Mouse (Mus musculus) embryonic facial prominence, embryonic 14.5 days (tissue): ENCODE data around the gene Cyb5rl. TPM values are rescaled to one million over a fixed set of nuclear protein-coding genes. Genes with fewer than 3 reads are reported as not detected.

Source experiments
- ATAC-seq: fragments of 200-750 bp; cut with Nextera tagmentation; 2 replicates; pipeline ENCODE4 v1.8.0; 2017; ENCODE audit warnings: low read depth, moderate number of reproducible peaks, moderate TSS enrichment
- DNase-seq: peaks from one replicate; pipeline ENCODE4 v3.0.0-alpha.2; 2015; ENCODE audit warnings: low spot score
- H3K27ac ChIP-seq: fragments of 300-500 bp; sonication (generic); replicated peaks from 2 replicates; pipeline ENCODE4 v1.5.1; 2014; ENCODE audit warnings: low read depth, mild to moderate bottlenecking, low read length, moderate library complexity
- H3K27me3 ChIP-seq: fragments of 300-500 bp; sonication (generic); replicated peaks from 2 replicates; pipeline ENCODE4 v1.6.1; 2014; ENCODE audit warnings: low read length; ENCODE audit not compliant: control insufficient read depth, insufficient read depth
- H3K36me3 ChIP-seq: fragments of 300-500 bp; sonication (generic); 2 replicates; pipeline ENCODE4 v1.6.1; 2014; ENCODE audit warnings: low read length, mixed read lengths; ENCODE audit not compliant: control insufficient read depth, insufficient read depth
- H3K4me1 ChIP-seq: fragments of 300-500 bp; sonication (generic); 2 replicates; pipeline ENCODE4 v1.6.1; 2014; ENCODE audit warnings: antibody characterized with exemption, low read length; ENCODE audit not compliant: control insufficient read depth, insufficient read depth
- H3K4me2 ChIP-seq: fragments of 300-500 bp; sonication (generic); 2 replicates; pipeline ENCODE4 v1.6.1; 2014; ENCODE audit warnings: low read depth, mild to moderate bottlenecking, low read length, moderate library complexity, mixed read lengths
- H3K4me3 ChIP-seq: fragments of 300-500 bp; sonication (generic); 2 replicates; pipeline ENCODE4 v1.5.1; 2014; ENCODE audit warnings: low read depth, mild to moderate bottlenecking, low read length
- H3K9ac ChIP-seq: fragments of 300-500 bp; sonication (generic); 2 replicates; pipeline ENCODE4 v1.6.1; 2014; ENCODE audit warnings: low read depth, mild to moderate bottlenecking, low read length, moderate library complexity, mixed read lengths
- H3K9me3 ChIP-seq: fragments of 300-500 bp; sonication (generic); 2 replicates; pipeline ENCODE4 v1.6.1; 2016; ENCODE audit warnings: low read length; ENCODE audit not compliant: control insufficient read depth
- WGBS: fragments of 180-500 bp; shearing (Covaris S2); extraction: QIAGEN DNeasy Blood & Tissue Kit; methylation state at CpG from one replicate; pipeline ENCODE4 v1.1.7; 2014; 5-methylcytosine and 5-hydroxymethylcytosine counted together
- polyA plus RNA-seq: library from polyadenylated mRNA; unstranded; fragments of >200 nt; fragmentation: Nextera tagmentation; extraction: Ambion mirVana; gene quantifications from 2 replicates; pipeline ENCODE4 v1.2.1, GENCODE M21; 2014

Gene Cyb5rl
- polyA plus RNA-seq, 1 experiment from 2014 or later, result 8.6 TPM

GRCm38 (mm10) chr4:107135663-107136062 is 68.9 kb downstream of the Cyb5rl start:
- Histone ChIP-seq H3K9ac (no peak overlapping the region), H3K27me3 (no peaks in the 10 kb centered on the region), H3K4me2 (no peak overlapping the region), H3K27ac (no peak overlapping the region), H3K4me3 (no peak overlapping the region), H3K4me1 (peaks cover 26% of the 10 kb centered on the region), H3K36me3 (peaks cover 8% of the 10 kb centered on the region; the same call in 1 of the 2 replicates), H3K9me3 (no peaks in the 10 kb centered on the region)
- 46% methylated on average over 5 of the region's 5 CpGs for WGBS
- DNase-seq (no peak), ATAC-seq (no peak)

- Histone ChIP-seq H3K4me2 (no peak overlapping the region), H3K36me3 (peaks cover 8% of the 10 kb centered on the region; the same call in 1 of the 2 replicates), H3K27ac (no peak overlapping the region), H3K4me3 (no peak overlapping the region), H3K27me3 (no peaks in the 10 kb centered on the region), H3K9ac (no peak overlapping the region), H3K9me3 (no peaks in the 10 kb centered on the region), H3K4me1 (peaks cover 24% of the 10 kb centered on the region)
- ATAC-seq (no peak), DNase-seq (no peak)
- WGBS, result 40% methylated on average over 3 of the region's 3 CpGs
Observed at GRCm38 (mm10) chr4:107136531-107136930, 69.7 kb downstream of the Cyb5rl start.

Other genes with a start within 250 kb of the Cyb5rl start
- gene Ssbp3, start 156.3 kb upstream of the Cyb5rl start, polyA plus RNA-seq, result 72.9 and 88.2 TPM in 2 replicates
- 91.3 and 95.5 TPM in 2 replicates for gene Mrpl37, start 120 bp upstream of the Cyb5rl start, polyA plus RNA-seq
- gene Cdcp2, start 29.9 kb downstream of the Cyb5rl start, polyA plus RNA-seq, result 0.11 TPM in 1 of 2 replicates, not detected in the other
- gene Tmem59, start 111.4 kb downstream of the Cyb5rl start, polyA plus RNA-seq, result 464 and 480 TPM in 2 replicates
- gene Tceanc2, start 112.1 kb downstream of the Cyb5rl start, polyA plus RNA-seq, result 36.8 and 41.4 TPM in 2 replicates
- gene Ldlrad1, start 142.2 kb downstream of the Cyb5rl start, polyA plus RNA-seq, result 0.18 TPM in 1 of 2 replicates, not detected in the other
- gene Lrrc42, start 186.5 kb downstream of the Cyb5rl start, polyA plus RNA-seq, result 75.2 and 77.6 TPM in 2 replicates
- 43.1 and 50.6 TPM in 2 replicates for gene Hspb11, start 186.6 kb downstream of the Cyb5rl start, polyA plus RNA-seq
- not detected in 2 replicates for gene Dio1, start 240.2 kb downstream of the Cyb5rl start, polyA plus RNA-seq
- gene Yipf1, start 247.4 kb downstream of the Cyb5rl start, polyA plus RNA-seq, result 52.4 and 55.9 TPM in 2 replicates